Mouse (Mus musculus) forebrain, embryonic 13.5 days (tissue): Measurements from ENCODE around the gene Olfr31. TPM values are rescaled to one million over a fixed set of nuclear protein-coding genes. Genes with fewer than 3 reads are reported as not detected.

Source experiments
- polyA plus RNA-seq: library from polyadenylated mRNA; unstranded; fragments of >200 nt; fragmentation: Nextera tagmentation; extraction: Ambion mirVana; gene quantifications from 2 replicates; pipeline ENCODE4 v1.2.1, GENCODE M21; 2015

Olfr31 gene
- polyA plus RNA-seq, 1 experiment from 2014 or later = not detected

Other genes with a start within 250 kb of the Olfr31 start
- gene Psmd6, start 201.8 kb upstream of the Olfr31 start, polyA plus RNA-seq = 308 and 313 TPM in 2 replicates
- gene Olfr720, start 136.0 kb upstream of the Olfr31 start, polyA plus RNA-seq = not detected in 2 replicates
- gene Il3ra, start 23.4 kb downstream of the Olfr31 start, polyA plus RNA-seq = 1.0 and 1.2 TPM in 2 replicates
- gene Olfr721-ps1, start 78.5 kb downstream of the Olfr31 start, polyA plus RNA-seq = not detected in 2 replicates